Mouse (Mus musculus): ENCODE results near the gene Map3k7. TPM values are rescaled to one million over a fixed set of nuclear protein-coding genes. Genes with fewer than 3 reads are reported as not detected.
A peak's percentile ranks its signal among the peaks of the same experiment; 100 is the strongest.

The Map3k7 gene
- total RNA-seq (2014; rRNA removed; ENCODE audit: low replicate concordance) (30.0 and 61.9 TPM in 2 replicates), polyA plus RNA-seq (2015; fragmentation: Nextera tagmentation; extraction: Ambion mirVana) (18.0 and 19.0 TPM in 2 replicates)

GRCm38 (mm10) chr4:31963354-31964193 is at the start of gene Map3k7:
Gene Map3k7 (plus strand): TSS chr4:31964097.
- DNase-seq (ENCODE audit: low spot score): peak; percentile 94
- peak within 1 kb of the TSS; percentile 87 for H3K4me3 ChIP-seq (ENCODE audit: low read depth, low read length)
- whole genome bisulfite sequencing: under 1% methylated on average over 85 of the region's 88 CpGs
- no peaks in the 10 kb centered on the region for H3K27me3 ChIP-seq (ENCODE audit: control insufficient read depth, insufficient read depth, low read length)
- peak within 1 kb of the TSS; percentile 92 for H3K9ac ChIP-seq (replicated peaks; ENCODE audit: low read depth, low read length)
- peaks cover 28% of the 10 kb centered on the region for H3K4me1 ChIP-seq (ENCODE audit: control insufficient read depth, insufficient read depth)
- ATAC-seq (ENCODE audit: insufficient read depth, low read depth): peak; percentile 95
- H3K4me2 ChIP-seq (ENCODE audit: low read depth, low read length): peak within 1 kb of the TSS; percentile 69
- TF ChIP-seq EP300 (IDR thresholded peaks at IDR 0.05; ENCODE audit: low read depth) (peak; percentile 87), CTCF (IDR thresholded peaks at IDR 0.05; ENCODE audit: low read depth) (no peak)
- H3K36me3 ChIP-seq (replicated peaks; ENCODE audit: control insufficient read depth, insufficient read depth, low read length): no peaks in the 10 kb centered on the region
- H3K27ac ChIP-seq (ENCODE audit: low read depth): peak within 1 kb of the TSS; percentile 97
- no peaks in the 10 kb centered on the region for H3K9me3 ChIP-seq (replicated peaks; ENCODE audit: control insufficient read depth, low read length)

GRCm38 (mm10) chr4:31915114-31915513 is 48.8 kb upstream of the Map3k7 start:
- Histone ChIP-seq H3K27ac (ENCODE audit: low read depth) (no peak overlapping the region), H3K9me3 (replicated peaks; ENCODE audit: control insufficient read depth, low read length) (no peaks in the 10 kb centered on the region), H3K27me3 (ENCODE audit: control insufficient read depth, insufficient read depth, low read length) (no peaks in the 10 kb centered on the region), H3K4me2 (ENCODE audit: low read depth, low read length) (no peak overlapping the region), H3K36me3 (replicated peaks; ENCODE audit: control insufficient read depth, insufficient read depth, low read length) (no peaks in the 10 kb centered on the region), H3K4me1 (ENCODE audit: control insufficient read depth, insufficient read depth) (no peaks in the 10 kb centered on the region), H3K9ac (replicated peaks; ENCODE audit: low read depth, low read length) (no peak overlapping the region), H3K4me3 (ENCODE audit: low read depth, low read length) (no peak overlapping the region)
- WGBS: 79% methylated on average over 11 of the region's 11 CpGs
- DNase-seq (ENCODE audit: low spot score) (no peak), ATAC-seq (ENCODE audit: insufficient read depth, low read depth) (no peak)
- TF ChIP-seq CTCF (IDR thresholded peaks at IDR 0.05; ENCODE audit: low read depth) (no peak), EP300 (IDR thresholded peaks at IDR 0.05; ENCODE audit: low read depth) (no peak)

- no peak overlapping the region for H3K27ac ChIP-seq (ENCODE audit: low read depth)
- no peaks in the 10 kb centered on the region for H3K36me3 ChIP-seq (replicated peaks; ENCODE audit: control insufficient read depth, insufficient read depth, low read length)
- WGBS: 86% methylated on average over 5 of the region's 5 CpGs
- no peaks in the 10 kb centered on the region for H3K27me3 ChIP-seq (ENCODE audit: control insufficient read depth, insufficient read depth, low read length)
- no peak overlapping the region for H3K9ac ChIP-seq (replicated peaks; ENCODE audit: low read depth, low read length)
- DNase-seq (ENCODE audit: low spot score): no peak
- H3K4me2 ChIP-seq (ENCODE audit: low read depth, low read length): no peak overlapping the region
- no peak overlapping the region for H3K4me3 ChIP-seq (ENCODE audit: low read depth, low read length)
- TF ChIP-seq EP300 (IDR thresholded peaks at IDR 0.05; ENCODE audit: low read depth) (no peak), CTCF (IDR thresholded peaks at IDR 0.05; ENCODE audit: low read depth) (no peak)
- no peaks in the 10 kb centered on the region for H3K9me3 ChIP-seq (replicated peaks; ENCODE audit: control insufficient read depth, low read length)
- H3K4me1 ChIP-seq (ENCODE audit: control insufficient read depth, insufficient read depth): no peaks in the 10 kb centered on the region
- no peak for ATAC-seq (ENCODE audit: insufficient read depth, low read depth)
These were observed 45.2 kb upstream of the Map3k7 start for GRCm38 (mm10) chr4:31918717-31919116.

- Histone ChIP-seq H3K9me3 (replicated peaks; ENCODE audit: control insufficient read depth, low read length) (no peaks in the 10 kb centered on the region), H3K4me2 (ENCODE audit: low read depth, low read length) (no peak overlapping the region), H3K27me3 (ENCODE audit: control insufficient read depth, insufficient read depth, low read length) (no peaks in the 10 kb centered on the region), H3K4me1 (ENCODE audit: control insufficient read depth, insufficient read depth) (no peaks in the 10 kb centered on the region), H3K36me3 (replicated peaks; ENCODE audit: control insufficient read depth, insufficient read depth, low read length) (no peaks in the 10 kb centered on the region), H3K4me3 (ENCODE audit: low read depth, low read length) (no peak overlapping the region), H3K27ac (ENCODE audit: low read depth) (no peak overlapping the region), H3K9ac (replicated peaks; ENCODE audit: low read depth, low read length) (no peak overlapping the region)
- no peak for DNase-seq (ENCODE audit: low spot score)
- no peak for ATAC-seq (ENCODE audit: insufficient read depth, low read depth)
- WGBS: 66% methylated on average over 7 of the region's 7 CpGs
- TF ChIP-seq EP300 (IDR thresholded peaks at IDR 0.05; ENCODE audit: low read depth) (no peak), CTCF (IDR thresholded peaks at IDR 0.05; ENCODE audit: low read depth) (no peak)
These were observed 41.7 kb upstream of the Map3k7 start for GRCm38 (mm10) chr4:31922215-31922614.

- WGBS: 69% methylated on average over 8 of the region's 8 CpGs
- H3K9ac ChIP-seq (replicated peaks; ENCODE audit: low read depth, low read length): no peak overlapping the region
- no peak for DNase-seq (ENCODE audit: low spot score)
- no peak for TF ChIP-seq EP300 (IDR thresholded peaks at IDR 0.05; ENCODE audit: low read depth)
- no peak for TF ChIP-seq CTCF (IDR thresholded peaks at IDR 0.05; ENCODE audit: low read depth)
- no peak overlapping the region for H3K4me3 ChIP-seq (ENCODE audit: low read depth, low read length)
- no peaks in the 10 kb centered on the region for H3K27me3 ChIP-seq (ENCODE audit: control insufficient read depth, insufficient read depth, low read length)
- H3K9me3 ChIP-seq (replicated peaks; ENCODE audit: control insufficient read depth, low read length): no peaks in the 10 kb centered on the region
- no peaks in the 10 kb centered on the region for H3K4me1 ChIP-seq (ENCODE audit: control insufficient read depth, insufficient read depth)
- no peak overlapping the region for H3K4me2 ChIP-seq (ENCODE audit: low read depth, low read length)
- no peaks in the 10 kb centered on the region for H3K36me3 ChIP-seq (replicated peaks; ENCODE audit: control insufficient read depth, insufficient read depth, low read length)
- H3K27ac ChIP-seq (ENCODE audit: low read depth): no peak overlapping the region
- ATAC-seq (ENCODE audit: insufficient read depth, low read depth): no peak
These were observed 40.5 kb upstream of the Map3k7 start for GRCm38 (mm10) chr4:31923437-31923836.

Measured in heart, postnatal 0 days (tissue).